Mouse (Mus musculus) thymus, adult 18-20 months (tissue): Measurements from ENCODE around the gene Eral1.

Experiments
- DNase-seq, 2 experiments: peaks; one replicate each; pipeline ENCODE4 v3.0.0; 2022; ENCODE audit warnings: mixed read lengths in 2 of 2

The Eral1 gene

DNA sequence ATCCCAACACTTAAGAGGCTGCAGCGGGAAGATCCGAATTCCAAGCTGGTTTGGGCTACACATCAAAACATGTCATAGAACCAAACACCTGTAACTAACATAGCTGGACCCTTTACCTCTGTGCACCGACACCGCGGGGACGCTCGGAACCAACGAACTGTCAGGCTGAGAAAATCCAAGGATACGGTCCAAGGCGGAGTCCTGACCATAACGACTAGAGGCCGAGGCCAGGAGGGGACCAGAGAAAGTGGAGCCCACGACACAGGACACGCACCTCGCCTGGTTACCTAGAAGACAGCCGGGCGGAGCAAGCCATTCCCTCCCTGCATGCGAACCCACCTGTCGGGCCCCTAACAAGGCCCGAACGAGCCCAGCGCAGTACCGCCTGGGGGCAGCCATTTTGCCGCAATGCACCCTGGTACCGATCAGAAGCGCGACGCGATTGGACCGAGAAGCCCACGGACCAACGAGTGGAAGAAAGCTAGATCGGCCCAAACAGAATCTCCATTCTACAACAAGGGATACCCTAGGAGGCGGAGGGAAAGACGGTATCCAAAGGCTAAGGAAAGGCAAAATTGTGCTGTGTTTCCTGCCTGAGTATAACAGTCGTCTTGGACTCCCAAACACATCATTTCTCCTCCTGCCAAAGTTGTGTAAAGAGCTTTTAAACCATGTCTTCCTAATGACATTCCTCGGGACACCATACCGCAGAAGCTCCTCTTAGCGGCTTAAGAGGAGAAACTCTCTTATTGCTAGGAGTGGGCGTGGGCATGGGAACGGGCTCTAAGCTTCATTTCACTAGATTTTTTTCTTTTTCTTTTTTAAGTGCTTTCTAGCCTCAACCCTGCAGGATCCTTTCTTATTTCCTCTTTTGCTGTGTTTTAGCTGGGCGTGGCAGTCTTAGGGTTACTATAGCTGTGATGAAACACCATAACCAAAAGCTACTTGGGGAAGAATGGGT lies at the start of gene Eral1:
Gene Eral1, minus strand, starts transcription at position 423 of the 961 bp plus-strand sequence.
- DNase-seq, result peak; percentile 51 to 56

DNA sequence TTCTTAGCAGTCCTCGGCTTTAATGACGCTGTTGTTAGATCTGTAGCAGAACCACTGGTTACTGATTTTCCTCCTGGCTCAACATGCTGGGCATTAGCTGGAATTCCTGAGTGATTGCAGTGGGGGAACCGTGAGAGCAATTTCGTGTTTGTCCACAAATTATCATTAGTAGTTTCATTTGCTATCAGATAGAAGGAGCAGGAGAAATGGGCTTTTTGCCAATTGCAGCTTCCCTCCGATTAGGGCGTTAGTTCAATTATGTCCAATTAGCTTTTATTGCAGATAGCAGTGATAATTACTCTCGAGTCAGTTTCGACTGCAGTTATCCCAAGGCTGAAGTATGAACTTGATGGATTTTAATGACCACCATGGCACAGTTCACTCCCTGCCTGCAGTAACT lies 49.3 kb upstream of the Eral1 start:
- no peak for DNase-seq

- no peak for DNase-seq
Observed at GRCm38 (mm10) chr11:78126739-78127138, 46.6 kb upstream of the Eral1 start.

DNA sequence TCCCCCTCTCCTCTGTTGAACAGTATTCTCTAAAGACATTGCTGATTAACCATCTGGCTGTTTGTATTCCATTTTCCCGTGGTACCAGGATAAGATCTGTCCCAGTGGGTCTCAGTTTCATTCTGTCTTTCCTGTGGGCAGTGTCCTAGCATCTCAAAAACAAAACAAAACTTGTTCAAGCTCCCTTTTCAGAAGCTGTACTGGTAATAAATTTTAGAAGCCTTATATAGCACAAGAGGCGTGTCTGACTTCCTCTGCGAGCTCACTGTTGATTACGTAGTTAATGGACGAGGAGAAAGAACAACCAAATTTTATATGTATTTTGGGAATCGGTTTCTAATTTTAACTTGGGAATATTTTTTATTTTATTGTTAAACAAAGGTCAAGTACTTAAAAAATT lies 45.5 kb upstream of the Eral1 start:
- DNase-seq, result no peak

GRCm38 (mm10) chr11:78123782-78124181 lies 43.6 kb upstream of the Eral1 start:
- DNase-seq, result no peak

DNA sequence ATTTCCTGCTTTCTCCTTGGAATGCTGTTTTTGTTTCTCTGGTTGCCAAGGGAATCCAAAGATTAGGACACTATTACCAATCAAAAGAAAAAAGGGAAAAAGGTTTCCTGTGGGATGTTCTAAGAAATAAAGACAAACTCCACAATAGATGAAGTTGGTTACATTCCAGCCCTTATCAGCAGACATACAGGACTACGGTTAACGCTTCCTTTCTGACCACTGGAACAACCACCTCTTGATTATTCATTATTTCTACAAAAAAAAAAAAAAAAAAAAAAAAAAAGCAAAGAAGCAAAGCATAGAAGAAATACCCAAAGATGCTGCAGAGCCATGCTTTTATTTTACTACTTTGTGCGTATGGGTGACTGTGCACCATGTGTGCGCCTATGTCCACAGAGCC lies 42.6 kb upstream of the Eral1 start:
- DNase-seq, result no peak

GRCm38 (mm10) chr11:78121176-78121575 lies 41.0 kb upstream of the Eral1 start:
- no peak for DNase-seq

GRCm38 (mm10) chr11:78119898-78120297 lies 39.7 kb upstream of the Eral1 start:
- DNase-seq, result no peak

DNA sequence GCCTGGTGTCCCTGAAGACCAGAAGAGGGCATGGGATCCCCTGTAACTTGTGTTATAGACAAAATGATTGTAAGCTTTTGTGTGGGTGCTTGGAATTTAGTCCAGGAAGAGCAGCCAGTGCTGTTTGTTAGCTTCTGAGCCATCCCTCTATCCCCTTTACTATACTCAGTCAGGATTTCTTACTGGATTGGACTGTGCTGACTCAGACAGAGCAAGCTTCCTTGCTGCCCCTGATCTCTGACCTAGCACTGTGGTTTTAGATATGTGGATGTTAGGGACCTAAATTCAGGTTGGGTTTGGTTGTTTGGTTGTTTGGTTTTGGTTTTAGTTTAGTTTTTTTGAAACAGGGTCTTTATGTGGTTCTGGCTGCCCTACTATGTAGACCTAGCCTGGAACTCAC lies 38.3 kb upstream of the Eral1 start:
- DNase-seq, result no peak

GRCm38 (mm10) chr11:78116146-78116410 lies 35.9 kb upstream of the Eral1 start:
- DNase-seq, result no peak

- DNase-seq, result peak; percentile 79 to 83
Observed at GRCm38 (mm10) chr11:78115367-78116145, 35.4 kb upstream of the Eral1 start.

- no peak for DNase-seq
Observed at GRCm38 (mm10) chr11:78114676-78115366, 34.6 kb upstream of the Eral1 start.

DNA sequence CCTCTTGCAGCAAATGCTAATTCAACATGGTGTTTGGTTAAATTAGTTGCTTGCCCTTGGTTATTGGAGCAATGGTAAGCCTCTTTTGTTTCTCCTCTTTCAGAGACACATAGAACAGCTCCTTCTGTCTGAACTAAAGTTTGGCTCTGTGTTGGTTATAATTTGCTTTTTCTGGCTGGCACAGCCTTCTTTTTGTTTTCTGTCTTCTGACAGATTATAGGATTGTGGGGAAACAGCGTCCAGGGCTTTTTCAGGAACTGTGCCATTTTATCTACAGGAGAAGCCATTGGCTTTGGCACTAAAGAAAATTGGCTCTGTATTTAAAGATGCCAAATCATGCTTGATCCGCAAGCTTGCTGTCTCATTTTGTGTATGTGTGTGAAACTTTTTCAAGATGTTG lies 33.4 kb upstream of the Eral1 start:
- DNase-seq, result no peak

GRCm38 (mm10) chr11:78104501-78104900 lies 24.3 kb upstream of the Eral1 start:
- DNase-seq, result no peak

GRCm38 (mm10) chr11:78102958-78103747 lies 23.0 kb upstream of the Eral1 start:
- DNase-seq, result no peak

- DNase-seq, result no peak
Observed at GRCm38 (mm10) chr11:78102142-78102541, 22.0 kb upstream of the Eral1 start.

DNA sequence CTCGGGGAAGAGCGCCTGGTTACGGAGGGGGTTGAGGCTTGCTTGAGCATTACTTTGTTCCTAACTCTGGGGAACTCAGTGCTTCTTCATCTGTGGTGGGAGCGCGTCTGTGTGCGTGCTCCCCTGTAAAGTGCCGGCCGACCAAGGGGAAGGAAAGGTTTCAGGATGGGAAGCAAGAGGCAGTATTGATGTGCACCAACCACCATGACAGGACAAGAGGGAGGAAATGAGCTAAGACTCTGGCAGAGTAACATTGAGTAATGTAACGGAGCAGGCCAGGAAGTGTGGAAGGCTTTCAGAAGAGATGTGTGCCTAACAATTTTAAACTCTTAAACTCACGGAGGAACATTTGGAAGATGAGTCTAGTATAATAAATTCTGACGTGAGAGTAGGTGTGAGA lies 20.6 kb upstream of the Eral1 start:
- DNase-seq, result no peak

DNA sequence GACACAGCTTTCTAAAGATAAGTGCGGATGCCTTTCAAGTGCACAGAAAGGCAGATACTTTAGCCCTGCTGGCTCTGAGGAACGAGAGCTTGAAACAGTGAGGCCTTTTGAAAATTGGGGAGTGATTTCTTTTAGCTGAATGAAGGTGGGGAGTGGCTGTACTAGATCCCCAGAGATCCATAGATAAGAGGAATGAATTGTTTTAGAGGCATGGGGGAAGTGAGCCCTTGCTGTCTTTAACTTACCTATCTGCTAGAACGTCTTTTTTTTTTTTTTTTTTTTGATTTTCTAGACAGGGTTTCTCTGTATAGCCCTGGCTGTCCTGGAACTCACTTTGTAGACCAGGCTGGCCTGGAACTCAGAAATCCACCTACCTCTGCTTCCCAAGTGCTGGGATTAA lies 16.9 kb upstream of the Eral1 start:
- no peak for DNase-seq

GRCm38 (mm10) chr11:78095144-78095516 lies 14.9 kb upstream of the Eral1 start:
- no peak for DNase-seq

GRCm38 (mm10) chr11:78094504-78095143 lies 14.4 kb upstream of the Eral1 start, which contains the start of gene Fam222b:
Gene Fam222b (plus strand): TSS chr11:78094660.
- peak; percentile 76 to 81 for DNase-seq

- no peak for DNase-seq
Observed at GRCm38 (mm10) chr11:78094137-78094503, 13.9 kb upstream of the Eral1 start.

- no peak for DNase-seq
Observed at GRCm38 (mm10) chr11:78087756-78088281, 7.6 kb upstream of the Eral1 start.
